Mouse (Mus musculus): ENCODE measurements at regions not wholly inside any gene's neighbourhood (a gene's known extent, or its start where the extent isn't known, plus 50 kb on each side); places are given as distances from the start of the nearest gene placed in this dataset.

GRCm38 (mm10) chr3:68758609-68759008 is 68.2 kb downstream of the Il12a start:
- intact Hi-C loops (cut with DNase I; ENCODE audit: low total_unique reads), result no loop called here
- DNase-seq, result no peak

DNA sequence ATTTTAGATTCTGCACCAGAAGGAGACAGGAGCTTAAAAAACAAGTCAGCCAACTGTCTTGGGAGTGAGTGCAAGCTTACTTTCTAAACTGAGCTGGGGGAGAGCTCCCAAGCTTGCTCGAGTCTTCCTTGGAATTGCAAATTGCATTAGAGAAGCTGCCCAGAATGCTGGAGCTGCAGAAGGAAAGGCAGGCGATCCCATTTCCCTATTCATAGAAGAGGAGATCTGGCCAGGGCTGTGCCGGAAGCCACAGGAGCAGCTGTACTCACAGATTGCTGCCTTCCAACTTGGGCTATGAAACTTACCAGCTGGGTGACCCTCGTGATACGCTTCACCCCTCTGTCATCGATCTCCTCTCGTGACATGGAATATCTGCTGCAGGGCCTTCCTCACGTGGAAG is 68.9 kb downstream of the Il12a start:
- peak; percentile 43 for DNase-seq
- intact Hi-C loops (cut with DNase I; ENCODE audit: low total_unique reads), result no loop called here

GRCm38 (mm10) chr3:68760806-68761205 is 70.4 kb downstream of the Il12a start:
- intact Hi-C loops (cut with DNase I; ENCODE audit: low total_unique reads), result no loop called here
- no peak for DNase-seq

- intact Hi-C loops (cut with DNase I; ENCODE audit: low total_unique reads), result no loop called here
- DNase-seq, result no peak
Observed at GRCm38 (mm10) chr3:68761242-68761625, 70.8 kb downstream of the Il12a start.

- DNase-seq, result no peak
- intact Hi-C loops (cut with DNase I; ENCODE audit: low total_unique reads), result no loop called here
Observed at GRCm38 (mm10) chr3:68761626-68762331, 71.3 kb downstream of the Il12a start.

GRCm38 (mm10) chr3:68762988-68763387 is 72.5 kb downstream of the Il12a start:
- no peak for DNase-seq
- intact Hi-C loops (cut with DNase I; ENCODE audit: low total_unique reads), result no loop called here

DNA sequence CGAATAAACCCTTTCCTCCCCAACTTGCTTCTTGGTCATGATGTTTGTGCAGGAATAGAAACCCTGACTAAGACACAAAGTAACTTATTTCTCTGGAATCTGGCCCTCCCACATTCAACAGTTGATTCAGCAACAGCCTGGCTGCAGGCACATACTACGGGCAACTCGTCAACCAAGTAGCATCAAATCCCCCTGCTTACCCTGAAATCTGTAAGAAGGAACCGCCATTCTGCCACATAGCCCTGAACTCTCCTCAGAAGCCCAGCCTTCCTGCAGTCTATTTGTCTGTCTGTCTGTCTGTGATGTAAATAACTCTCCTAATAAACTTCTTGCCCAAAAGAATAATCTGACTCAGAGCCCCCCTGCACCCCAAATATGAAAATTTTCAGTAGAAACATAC is 73.9 kb downstream of the Il12a start:
- intact Hi-C loops (cut with DNase I; ENCODE audit: low total_unique reads), result no loop called here
- DNase-seq, result no peak

- intact Hi-C loops (cut with DNase I; ENCODE audit: low total_unique reads), result no loop called here
- DNase-seq, result peak; percentile 71
Observed at GRCm38 (mm10) chr3:68764917-68765598, 74.6 kb downstream of the Il12a start.

DNA sequence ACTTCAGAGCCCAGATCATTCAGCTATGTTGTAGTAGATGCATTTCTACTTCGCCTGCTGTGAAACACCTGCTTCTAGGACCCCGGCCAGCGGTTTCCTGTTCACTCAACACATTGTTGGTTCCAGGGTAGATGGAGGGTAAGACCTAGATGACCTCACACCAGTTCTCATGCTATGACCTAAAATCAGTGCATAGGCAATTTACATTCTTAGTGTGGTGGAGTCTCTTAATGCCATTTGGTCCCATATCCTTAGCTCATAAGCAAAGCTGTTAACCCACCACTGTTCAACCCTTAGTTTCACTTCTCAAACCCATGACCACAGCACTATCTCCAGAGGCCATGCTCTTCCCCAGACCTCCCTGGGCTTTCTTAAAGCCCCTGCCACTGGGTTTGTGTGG is 81.1 kb downstream of the Il12a start:
- intact Hi-C loops (cut with DNase I; ENCODE audit: low total_unique reads), result no loop called here
- DNase-seq, result no peak

- no peak for DNase-seq
- intact Hi-C loops (cut with DNase I; ENCODE audit: low total_unique reads), result no loop called here
Observed at GRCm38 (mm10) chr3:68777801-68778200, 87.4 kb downstream of the Il12a start.

- DNase-seq, result no peak
- intact Hi-C loops (cut with DNase I; ENCODE audit: low total_unique reads), result no loop called here
Observed at GRCm38 (mm10) chr3:68778354-68779040, 88.1 kb downstream of the Il12a start.

- DNase-seq, result no peak
- intact Hi-C loops (cut with DNase I; ENCODE audit: low total_unique reads), result no loop called here
Observed at GRCm38 (mm10) chr3:68780843-68781242, 88.5 kb upstream of the 1110032F04Rik start.

GRCm38 (mm10) chr3:68781466-68781865 is 87.9 kb upstream of the 1110032F04Rik start:
- intact Hi-C loops (cut with DNase I; ENCODE audit: low total_unique reads), result no loop called here
- DNase-seq, result no peak

DNA sequence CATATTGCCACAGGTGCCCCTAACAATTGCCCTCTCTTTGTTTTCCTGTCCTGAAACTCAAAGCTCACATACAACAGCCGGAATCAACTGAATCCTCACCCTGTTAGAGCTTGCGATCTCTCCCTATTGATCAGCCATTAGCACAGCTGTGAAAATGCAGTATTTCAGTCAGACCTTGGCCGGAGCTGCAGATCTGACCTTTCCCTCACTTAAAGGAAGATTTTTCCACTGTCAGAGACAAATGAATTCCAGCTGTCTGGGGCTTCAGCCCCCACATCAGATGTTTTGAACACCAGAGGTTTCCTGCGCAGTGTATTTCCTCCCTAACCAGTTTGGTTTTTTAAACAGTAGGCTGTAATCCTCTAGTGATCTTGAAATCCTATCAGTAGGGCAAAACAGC is 87.0 kb upstream of the 1110032F04Rik start:
- intact Hi-C loops (cut with DNase I; ENCODE audit: low total_unique reads), result no loop called here
- DNase-seq, result no peak

- intact Hi-C loops (cut with DNase I; ENCODE audit: low total_unique reads), result no loop called here
Observed at GRCm38 (mm10) chr3:68783666-68784416, 85.5 kb upstream of the 1110032F04Rik start.

DNA sequence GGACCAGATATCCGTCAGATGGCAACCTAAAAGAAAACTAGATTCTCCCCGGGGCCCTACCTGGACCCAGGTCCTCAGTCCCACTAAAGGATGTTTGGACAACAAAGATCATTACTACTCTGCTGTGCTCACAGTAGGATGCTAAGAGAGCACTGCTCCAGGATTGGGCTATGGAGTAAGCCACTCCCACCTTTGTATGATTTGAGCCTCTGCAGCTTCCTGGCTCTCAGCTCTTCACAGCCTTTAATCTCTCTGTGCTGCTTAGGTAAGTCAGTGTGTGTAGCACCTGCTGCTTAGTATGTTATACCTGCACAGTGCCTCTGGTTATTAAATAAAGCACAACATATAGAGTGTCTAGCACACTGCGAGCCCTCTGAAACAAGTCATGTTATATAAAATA is 82.6 kb upstream of the 1110032F04Rik start:
- no peak for DNase-seq

More at GRCm38 (mm10) chr3:68783666-68784416, 85.5 kb upstream of the 1110032F04Rik start:
- no peak for DNase-seq

GRCm38 (mm10) chr3:68787385-68788175 is 81.8 kb upstream of the 1110032F04Rik start:
- DNase-seq, result no peak
- intact Hi-C loops (cut with DNase I; ENCODE audit: low total_unique reads), result no loop called here

More for the DNA sequence above, 82.6 kb upstream of the 1110032F04Rik start:
- intact Hi-C loops (cut with DNase I; ENCODE audit: low total_unique reads), result no loop called here

- no peak for DNase-seq
- intact Hi-C loops (cut with DNase I; ENCODE audit: low total_unique reads), result no loop called here
Observed at GRCm38 (mm10) chr3:68789491-68789890, 79.9 kb upstream of the 1110032F04Rik start.

DNA sequence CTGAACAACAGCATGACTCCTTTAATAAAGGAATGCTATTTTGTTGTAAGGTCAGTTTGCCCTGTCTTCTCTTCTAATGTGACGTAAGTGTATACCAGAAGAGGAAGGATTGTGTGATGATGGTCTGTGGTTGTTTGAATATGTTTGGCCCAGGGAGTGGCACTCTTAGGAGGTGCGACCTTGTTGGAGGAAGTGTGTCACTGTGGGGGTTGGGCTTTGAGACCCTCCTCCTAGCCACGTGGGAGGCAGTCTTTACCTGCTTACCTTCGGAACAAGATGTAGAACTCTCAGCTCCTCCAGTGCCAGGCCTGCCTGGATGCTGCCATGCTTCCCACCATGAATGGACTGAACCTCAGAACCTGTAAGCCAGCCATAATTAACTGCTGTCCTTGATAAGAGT is 78.9 kb upstream of the 1110032F04Rik start:
- no peak for DNase-seq
- intact Hi-C loops (cut with DNase I; ENCODE audit: low total_unique reads), result no loop called here

All from gastrocnemius, postnatal 14 days (tissue).